Mouse (Mus musculus) E14TG2a.4 (cell line): Measurements from ENCODE around the gene Ntn1.

Experiments
- H3K27me3 ChIP-seq: 2 replicates; pipeline ENCODE4 v1.6.1; 2014; ENCODE audit warnings: low read length, control low read depth; ENCODE audit not compliant: insufficient read depth
- H3K36me3 ChIP-seq: 2 replicates; pipeline ENCODE4 v1.6.1; 2014; ENCODE audit warnings: low read length, control low read depth; ENCODE audit not compliant: insufficient read depth
- H3K4me1 ChIP-seq: replicated peaks from 2 replicates; pipeline ENCODE4 v1.6.1; 2014; ENCODE audit warnings: low read depth, low read length, control low read depth
- H3K4me3 ChIP-seq: replicated peaks from 2 replicates; pipeline ENCODE4 v1.5.1; 2014; ENCODE audit warnings: mild to moderate bottlenecking, low read length
- H3K9me3 ChIP-seq: 2 replicates; pipeline ENCODE4 v1.6.1; 2014; ENCODE audit warnings: low read length, control low read depth
- CTCF ChIP-seq: conservative IDR thresholded peaks from 2 replicates; pipeline ENCODE4 v1.5.1; 2014; ENCODE audit warnings: low read length
- NANOG ChIP-seq: IDR thresholded peaks from 2 replicates; pipeline ENCODE4 v1.6.1; 2014; ENCODE audit warnings: borderline replicate concordance, low read length, mixed read lengths
- POU5F1 ChIP-seq: IDR thresholded peaks from 2 replicates; pipeline ENCODE4 v1.6.1; 2014; ENCODE audit warnings: low read length, borderline replicate concordance

Ntn1 gene

GRCm38 (mm10) chr11:68425492-68426315, 25.1 kb upstream of the Ntn1 start:
- H3K4me3 ChIP-seq: no peak overlapping the region
- TF ChIP-seq CTCF: no peak
- TF ChIP-seq NANOG: no peak
- TF ChIP-seq POU5F1: no peak
- no peaks in the 10 kb centered on the region for H3K9me3 ChIP-seq

GRCm38 (mm10) chr11:68417831-68418230, 17.2 kb upstream of the Ntn1 start:
- no peaks in the 10 kb centered on the region for H3K4me1 ChIP-seq
- TF ChIP-seq POU5F1 (no peak), NANOG (no peak), CTCF (peak; percentile 94)
- no peak overlapping the region for H3K4me3 ChIP-seq
- no peaks in the 10 kb centered on the region for H3K36me3 ChIP-seq
- peaks cover 11% of the 10 kb centered on the region for H3K27me3 ChIP-seq
- peaks cover 17% of the 10 kb centered on the region for H3K9me3 ChIP-seq

More at GRCm38 (mm10) chr11:68425492-68426315, 25.1 kb upstream of the Ntn1 start:
- Histone ChIP-seq H3K27me3 (peaks cover 31% of the 10 kb centered on the region), H3K36me3 (no peaks in the 10 kb centered on the region), H3K4me1 (no peaks in the 10 kb centered on the region)

DNA sequence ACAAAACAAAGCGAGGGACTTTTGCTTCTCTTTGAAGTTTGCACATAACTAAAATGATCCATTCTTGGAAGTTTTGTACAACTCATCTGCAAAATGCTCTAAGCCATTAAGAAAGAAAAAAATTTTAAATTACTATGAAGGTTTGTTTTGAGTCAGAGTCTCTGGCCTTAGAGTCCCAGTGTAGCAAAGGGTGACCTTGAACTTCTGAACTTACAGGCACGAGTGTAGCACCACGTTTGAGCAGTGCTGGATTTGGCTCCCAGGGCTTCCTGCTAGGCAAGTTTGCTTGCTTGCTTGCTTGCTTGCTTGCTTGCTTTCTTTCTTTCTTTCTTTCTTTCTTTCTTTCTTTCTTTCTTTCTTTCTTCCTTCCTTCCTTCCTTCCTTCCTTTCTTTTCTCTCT, 16.4 kb upstream of the Ntn1 start:
- Histone ChIP-seq H3K9me3 (peaks cover 17% of the 10 kb centered on the region), H3K27me3 (peaks cover 11% of the 10 kb centered on the region), H3K4me1 (no peaks in the 10 kb centered on the region), H3K36me3 (no peaks in the 10 kb centered on the region), H3K4me3 (no peak overlapping the region)
- TF ChIP-seq POU5F1: no peak
- no peak for TF ChIP-seq CTCF

GRCm38 (mm10) chr11:68408127-68408526, 7.5 kb upstream of the Ntn1 start:
- peaks cover under 1% of the 10 kb centered on the region; the same call in 1 of the 2 replicates for H3K9me3 ChIP-seq

DNA sequence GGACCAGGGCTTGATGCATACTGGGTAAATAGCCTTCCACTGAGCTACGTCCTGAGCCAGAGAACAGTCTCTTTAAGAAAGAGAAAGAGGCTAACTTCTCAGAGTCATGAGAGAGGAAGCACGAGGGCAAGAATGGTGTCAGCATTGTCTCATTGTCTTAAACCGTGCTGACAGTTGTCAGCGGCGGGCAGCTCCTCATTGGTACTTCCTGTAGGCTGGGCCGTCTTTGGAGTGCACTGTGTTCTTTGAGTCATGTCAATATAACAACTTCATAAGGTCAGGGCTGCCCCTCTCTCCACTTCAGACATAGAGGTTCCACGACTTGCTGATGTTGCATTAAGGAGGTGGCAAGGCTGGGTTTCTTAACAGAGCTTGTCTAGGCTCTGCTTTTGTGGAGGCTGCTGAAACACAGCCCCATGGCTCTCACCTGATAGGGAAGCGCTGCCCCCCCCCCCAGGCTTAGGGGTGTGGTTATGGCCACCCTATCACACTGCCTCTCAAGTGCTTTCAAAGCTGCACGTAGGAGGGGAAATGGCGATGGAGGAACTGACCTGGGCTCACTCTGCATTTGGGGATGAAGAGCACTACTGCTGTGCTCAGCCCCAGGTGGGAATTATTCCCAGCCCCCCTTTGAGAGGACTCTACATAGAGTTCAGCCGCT, 6.8 kb upstream of the Ntn1 start:
- Histone ChIP-seq H3K9me3 (no peaks in the 10 kb centered on the region), H3K27me3 (peaks cover 39% of the 10 kb centered on the region), H3K36me3 (no peaks in the 10 kb centered on the region), H3K4me3 (no peak overlapping the region), H3K4me1 (peaks cover 40% of the 10 kb centered on the region)
- TF ChIP-seq NANOG: no peak
- TF ChIP-seq CTCF: no peak
- TF ChIP-seq POU5F1: no peak

More at GRCm38 (mm10) chr11:68408127-68408526, 7.5 kb upstream of the Ntn1 start:
- Histone ChIP-seq H3K4me3 (no peak overlapping the region), H3K36me3 (no peaks in the 10 kb centered on the region), H3K27me3 (peaks cover 32% of the 10 kb centered on the region), H3K4me1 (peaks cover 34% of the 10 kb centered on the region)
- TF ChIP-seq POU5F1: no peak
- TF ChIP-seq CTCF: peak; percentile 82
- no peak for TF ChIP-seq NANOG

GRCm38 (mm10) chr11:68405576-68405975, 5.0 kb upstream of the Ntn1 start:
- no peak for TF ChIP-seq NANOG
- no peak for TF ChIP-seq POU5F1
- TF ChIP-seq CTCF: no peak
- no peak overlapping the region for H3K4me3 ChIP-seq
- H3K9me3 ChIP-seq: no peaks in the 10 kb centered on the region
- H3K27me3 ChIP-seq: peaks cover 51% of the 10 kb centered on the region
- no peaks in the 10 kb centered on the region for H3K36me3 ChIP-seq
- peaks cover 56% of the 10 kb centered on the region for H3K4me1 ChIP-seq

GRCm38 (mm10) chr11:68404185-68404584, 3.6 kb upstream of the Ntn1 start:
- no peaks in the 10 kb centered on the region for H3K9me3 ChIP-seq
- H3K4me3 ChIP-seq: no peak overlapping the region
- H3K27me3 ChIP-seq: peaks cover 62% of the 10 kb centered on the region
- no peaks in the 10 kb centered on the region for H3K36me3 ChIP-seq
- peaks cover 60% of the 10 kb centered on the region for H3K4me1 ChIP-seq
- TF ChIP-seq NANOG (no peak), CTCF (peak; percentile 63), POU5F1 (no peak)

GRCm38 (mm10) chr11:68401428-68401827, 805 bp upstream of the Ntn1 start:
- Histone ChIP-seq H3K4me1 (peaks cover 75% of the 10 kb centered on the region), H3K9me3 (no peaks in the 10 kb centered on the region)

More at GRCm38 (mm10) chr11:68401428-68401827, 805 bp upstream of the Ntn1 start:
- TF ChIP-seq POU5F1 (no peak), NANOG (peak; percentile 30; the same call in 1 of the 2 replicates), CTCF (no peak)
- H3K4me3 ChIP-seq: peak overlapping the region; percentile 83
- H3K27me3 ChIP-seq: peaks cover 80% of the 10 kb centered on the region
- H3K36me3 ChIP-seq: peaks cover 24% of the 10 kb centered on the region
